20 mouse cellular contexts compared by ENCODE assay signal in the genomic region with DNA sequence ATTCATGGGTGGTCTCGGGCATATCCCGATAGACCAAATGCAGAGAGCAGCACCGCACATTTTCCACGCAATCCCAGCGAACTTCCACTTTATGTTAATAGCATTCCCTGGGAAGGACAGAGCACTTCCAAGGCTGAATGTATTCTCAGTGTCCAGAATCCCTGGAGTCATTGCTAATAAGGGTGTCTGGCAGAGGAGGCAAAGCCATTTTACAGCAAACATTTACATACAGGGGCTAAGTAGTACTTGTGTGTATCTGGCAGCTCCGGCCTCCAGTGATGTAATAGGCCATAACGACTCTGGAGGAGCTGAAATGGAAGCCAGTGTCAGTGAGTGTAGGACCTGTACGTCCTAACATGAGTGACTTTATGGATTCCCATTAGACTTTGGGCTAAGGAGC. TPM values are rescaled to one million over a fixed set of nuclear protein-coding genes. Genes with fewer than 3 reads are reported as not detected.
DNase-seq lines count a peak whose midpoint lies in the region; ATAC-seq lines count a peak whose summit lies in the region.
"Had no signal": no experiment of that assay in that cellular context is flagged by ENCODE, and none has a peak within 500 bp of the region (broad histone marks: within the 10 kb centered on the region; RNA-seq: fewer than 3 reads in every experiment).

No protein-coding gene starts in this region.

- H3K4me1 ChIP-seq in forebrain, embryonic 13.5 days = peaks cover 7% of the 10 kb centered on the region; the same call in 1 of the 2 replicates
- H3K4me1 ChIP-seq in forebrain, embryonic 10.5 days = peaks cover 9% of the 10 kb centered on the region
- H3K4me1 ChIP-seq in hindbrain, embryonic 12.5 days = peaks cover 9% of the 10 kb centered on the region
- peaks cover 26% of the 10 kb centered on the region for H3K4me1 ChIP-seq in midbrain, embryonic 13.5 days (replicated peaks)
- H3K4me1 ChIP-seq in neural tube, embryonic 15.5 days = peaks cover 11% of the 10 kb centered on the region
- H3K4me1 ChIP-seq: kidney, embryonic 15.5 days; liver, embryonic 13.5 days; lung, embryonic 15.5 days had no signal

- H3K27ac ChIP-seq in forebrain, embryonic 13.5 days = no peak overlapping the region
- no peak overlapping the region for H3K27ac ChIP-seq in forebrain, embryonic 10.5 days
- H3K27ac ChIP-seq in hindbrain, embryonic 12.5 days = no peak overlapping the region; the same call in 1 of the 2 replicates
- peak overlapping the region; percentile 36 for H3K27ac ChIP-seq in midbrain, embryonic 13.5 days
- H3K27ac ChIP-seq in neural tube, embryonic 15.5 days (replicated peaks) = 0 out of 2 replicates have a peak overlapping the region, but pooled peaks have one; percentile 1
- H3K27ac ChIP-seq: kidney, embryonic 15.5 days; limb, embryonic 13.5 days; liver, embryonic 13.5 days; lung, embryonic 15.5 days had no signal

- no peak overlapping the region for H3K4me3 ChIP-seq in forebrain, embryonic 13.5 days
- H3K4me3 ChIP-seq in forebrain, embryonic 10.5 days = no peak overlapping the region
- H3K4me3 ChIP-seq in hindbrain, embryonic 12.5 days = no peak overlapping the region
- H3K4me3 ChIP-seq in midbrain, embryonic 13.5 days (replicated peaks) = 0 out of 2 replicates have a peak overlapping the region, but pooled peaks have one; percentile 9
- no peak overlapping the region for H3K4me3 ChIP-seq in neural tube, embryonic 15.5 days (replicated peaks)
- H3K4me3 ChIP-seq: kidney, embryonic 15.5 days; limb, embryonic 13.5 days; liver, embryonic 13.5 days; lung, embryonic 15.5 days had no signal

- ATAC-seq in forebrain, embryonic 13.5 days = peak; percentile 55; the same call in 1 of the 2 replicates
- ATAC-seq in hindbrain, embryonic 12.5 days (ENCODE audit: low FRiP score) = peak; percentile 72
- peak; percentile 75 for ATAC-seq in midbrain, embryonic 13.5 days
- 0 out of 2 replicates have a peak, but pooled peaks have one; percentile 50 for ATAC-seq in neural tube, embryonic 15.5 days (ENCODE audit: low FRiP score)
- ATAC-seq in activated CD4-positive, CD25-positive, alpha-beta regulatory T cell, adult 4 months = no peak
- ATAC-seq: intestine, postnatal 0 days had no signal

- no peak overlapping the region for H3K9ac ChIP-seq in forebrain, embryonic 13.5 days
- H3K9ac ChIP-seq in hindbrain, embryonic 12.5 days = no peak overlapping the region
- no peak overlapping the region for H3K9ac ChIP-seq in midbrain, embryonic 13.5 days (replicated peaks)
- no peak overlapping the region for H3K9ac ChIP-seq in neural tube, embryonic 15.5 days (replicated peaks)
- H3K9ac ChIP-seq: kidney, embryonic 15.5 days; limb, embryonic 13.5 days; liver, embryonic 13.5 days; lung, embryonic 15.5 days had no signal

- H3K27me3 ChIP-seq in forebrain, embryonic 13.5 days = no peaks in the 10 kb centered on the region
- no peaks in the 10 kb centered on the region for H3K27me3 ChIP-seq in forebrain, embryonic 10.5 days (ENCODE audit: poor library complexity, severe bottlenecking)
- H3K27me3 ChIP-seq in hindbrain, embryonic 12.5 days = no peaks in the 10 kb centered on the region
- H3K27me3 ChIP-seq in midbrain, embryonic 13.5 days = no peaks in the 10 kb centered on the region
- no peaks in the 10 kb centered on the region for H3K27me3 ChIP-seq in neural tube, embryonic 15.5 days (replicated peaks)
- H3K27me3 ChIP-seq: CH12.LX; kidney, embryonic 15.5 days; liver, embryonic 13.5 days; lung, embryonic 15.5 days had no signal

- no peak overlapping the region for H3K4me2 ChIP-seq in forebrain, embryonic 13.5 days
- 0 out of 2 replicates have a peak overlapping the region, but pooled peaks have one; percentile 8 for H3K4me2 ChIP-seq in hindbrain, embryonic 12.5 days (replicated peaks)
- peak overlapping the region; percentile 29 for H3K4me2 ChIP-seq in midbrain, embryonic 13.5 days (replicated peaks)
- H3K4me2 ChIP-seq in neural tube, embryonic 15.5 days = peak overlapping the region; percentile 21; the same call in 1 of the 2 replicates
- H3K4me2 ChIP-seq: kidney, embryonic 15.5 days; limb, embryonic 13.5 days; liver, embryonic 13.5 days; lung, embryonic 15.5 days had no signal

- H3K9me3 ChIP-seq in forebrain, embryonic 13.5 days (replicated peaks) = no peaks in the 10 kb centered on the region
- H3K9me3 ChIP-seq in forebrain, embryonic 10.5 days = no peaks in the 10 kb centered on the region
- H3K9me3 ChIP-seq in hindbrain, embryonic 12.5 days (replicated peaks) = no peaks in the 10 kb centered on the region
- H3K9me3 ChIP-seq in midbrain, embryonic 13.5 days = no peaks in the 10 kb centered on the region
- H3K9me3 ChIP-seq in neural tube, embryonic 15.5 days (replicated peaks) = no peaks in the 10 kb centered on the region
- H3K9me3 ChIP-seq: kidney, embryonic 15.5 days; limb, embryonic 13.5 days; liver, embryonic 13.5 days; lung, embryonic 15.5 days had no signal

- 72% methylated on average over 8 of the region's 8 CpGs for WGBS in forebrain, embryonic 13.5 days
- 92% methylated on average over 8 of the region's 8 CpGs for WGBS in forebrain, embryonic 10.5 days
- WGBS in hindbrain, embryonic 12.5 days = 56% methylated on average over 8 of the region's 8 CpGs
- 34% methylated on average over 8 of the region's 8 CpGs for WGBS in midbrain, embryonic 13.5 days
- WGBS in neural tube, embryonic 15.5 days = 24% methylated on average over 8 of the region's 8 CpGs

- no peaks in the 10 kb centered on the region for H3K36me3 ChIP-seq in forebrain, embryonic 13.5 days (ENCODE audit: poor library complexity, severe bottlenecking)
- no peaks in the 10 kb centered on the region for H3K36me3 ChIP-seq in forebrain, embryonic 10.5 days (replicated peaks)
- H3K36me3 ChIP-seq in hindbrain, embryonic 12.5 days = no peaks in the 10 kb centered on the region
- H3K36me3 ChIP-seq in midbrain, embryonic 13.5 days = no peaks in the 10 kb centered on the region
- H3K36me3 ChIP-seq in neural tube, embryonic 15.5 days = no peaks in the 10 kb centered on the region
- H3K36me3 ChIP-seq: kidney, embryonic 15.5 days; liver, embryonic 13.5 days; lung, embryonic 15.5 days had no signal

- no peak for DNase-seq in forebrain, embryonic 10.5 days (ENCODE audit: extremely low spot score, low spot score)
- DNase-seq in layer of hippocampus, adult 9-10 months (ENCODE audit: low spot score) = no peak
- DNase-seq in urinary bladder, postnatal 25 days (ENCODE audit: low spot score) = no peak
- DNase-seq: cerebellum, adult 2 months; cerebellum, postnatal 36 days; gastrocnemius, postnatal 10 days; kidney, postnatal 4 days; liver, embryonic 13.5 days; lung, postnatal 4 days; right cerebral cortex, postnatal 25 days had no signal

RNA-seq across cellular contexts. Expression of a gene that starts 11.5 kb away (rescaled TPM):
- polyA plus RNA-seq in forebrain, embryonic 13.5 days (2015; fragmentation: Nextera tagmentation; extraction: Ambion mirVana) = 9.0 and 12.6 TPM in 2 replicates
- 0.72 and 2.0 TPM in 2 replicates for polyA plus RNA-seq in forebrain, embryonic 10.5 days (2016; fragmentation: Nextera tagmentation; extraction: Ambion mirVana)
- polyA plus RNA-seq in hindbrain, embryonic 12.5 days (2016; fragmentation: Nextera tagmentation; extraction: Ambion mirVana) = 11.2 and 16.6 TPM in 2 replicates
- polyA plus RNA-seq in midbrain, embryonic 13.5 days (2015; fragmentation: Nextera tagmentation; extraction: Ambion mirVana) = 22.4 and 34.3 TPM in 2 replicates
- 20.9 and 25.4 TPM in 2 replicates for polyA plus RNA-seq in neural tube, embryonic 15.5 days (2015; fragmentation: Nextera tagmentation; extraction: Ambion mirVana)
- polyA plus RNA-seq in activated CD4-positive, CD25-positive, alpha-beta regulatory T cell, adult 4 months (2017; shearing (Covaris generic)) = not detected

Comparison
In these comparisons a context has a peak if more than half of its experiments do, and no peak if none do; other contexts are left out.
1. H3K27ac ChIP-seq: peak in midbrain, embryonic 13.5 days (single experiment) and neural tube, embryonic 15.5 days (single experiment); none in forebrain, embryonic 13.5 days (single experiment), forebrain, embryonic 10.5 days (single experiment) and hindbrain, embryonic 12.5 days (single experiment).